Mouse (Mus musculus) cerebellum, postnatal 25 days (tissue): ENCODE results near the gene Clasp1.
"Not testable (repeated sequence)": the region's sequence is repeated elsewhere in the genome, so short reads cannot be mapped to it uniquely, and the experiment has no call there.

Experiments
- DNase-seq, 2 experiments: peaks; one replicate each; pipeline ENCODE4 v3.0.0; 2021; ENCODE audit warnings: mixed read lengths in 2 of 2

The Clasp1 gene

DNA sequence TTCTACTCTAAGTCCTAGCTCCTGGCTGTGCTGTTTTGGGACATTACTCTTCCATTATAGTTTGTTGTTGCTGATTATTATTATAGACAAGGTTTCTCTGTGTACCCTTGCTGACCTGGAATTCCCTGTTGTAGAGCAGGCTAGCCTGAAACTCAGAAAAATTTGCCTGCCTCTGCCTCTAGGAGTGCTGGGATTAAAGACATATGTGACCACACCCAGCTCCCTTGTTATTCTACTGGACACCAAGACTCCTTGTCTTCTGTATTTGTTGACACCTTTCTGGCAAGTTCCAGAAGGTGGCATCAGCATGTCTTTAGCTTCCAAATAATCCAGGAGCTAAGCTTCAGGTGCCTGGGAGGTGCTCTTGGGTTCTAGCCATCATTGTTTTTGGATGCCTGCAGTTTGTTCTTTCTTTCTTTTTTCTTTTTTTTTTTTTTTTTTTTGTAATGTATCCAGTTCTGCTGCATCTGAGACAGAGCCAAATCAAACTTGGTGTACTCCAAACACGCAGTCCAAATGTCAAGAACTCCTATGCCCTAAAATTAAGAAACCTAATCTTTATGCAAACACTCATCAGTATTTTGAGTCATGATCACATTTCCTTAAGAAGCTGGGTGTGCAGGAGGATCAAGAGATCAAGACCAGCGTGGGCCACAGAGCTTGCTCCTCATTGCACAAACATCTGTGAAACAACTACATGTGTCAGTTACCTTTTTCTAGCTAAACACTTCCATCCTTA is 208.8 kb downstream of the Clasp1 start:
- DNase-seq, result no peak

DNA sequence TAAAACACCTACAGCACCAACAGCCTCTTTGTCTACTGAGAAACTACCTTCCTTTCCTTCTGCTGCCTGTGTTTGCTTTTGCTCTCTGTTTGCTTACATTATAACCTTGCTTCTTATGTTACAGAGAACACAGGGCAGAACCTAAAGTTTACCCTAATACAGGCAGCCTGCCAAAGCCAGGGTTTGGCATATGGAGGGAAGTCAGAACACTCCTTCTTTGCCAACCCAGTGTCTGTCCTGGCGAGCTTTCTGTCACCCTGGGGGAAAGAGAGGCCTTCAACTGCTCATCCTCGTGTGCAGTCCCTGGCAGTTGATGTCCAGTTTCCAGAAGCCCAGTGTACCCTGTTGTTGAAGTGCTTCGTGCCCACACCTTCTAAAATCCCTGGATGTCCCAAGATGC is 209.5 kb downstream of the Clasp1 start:
- peak; percentile 74 to 83 for DNase-seq

DNA sequence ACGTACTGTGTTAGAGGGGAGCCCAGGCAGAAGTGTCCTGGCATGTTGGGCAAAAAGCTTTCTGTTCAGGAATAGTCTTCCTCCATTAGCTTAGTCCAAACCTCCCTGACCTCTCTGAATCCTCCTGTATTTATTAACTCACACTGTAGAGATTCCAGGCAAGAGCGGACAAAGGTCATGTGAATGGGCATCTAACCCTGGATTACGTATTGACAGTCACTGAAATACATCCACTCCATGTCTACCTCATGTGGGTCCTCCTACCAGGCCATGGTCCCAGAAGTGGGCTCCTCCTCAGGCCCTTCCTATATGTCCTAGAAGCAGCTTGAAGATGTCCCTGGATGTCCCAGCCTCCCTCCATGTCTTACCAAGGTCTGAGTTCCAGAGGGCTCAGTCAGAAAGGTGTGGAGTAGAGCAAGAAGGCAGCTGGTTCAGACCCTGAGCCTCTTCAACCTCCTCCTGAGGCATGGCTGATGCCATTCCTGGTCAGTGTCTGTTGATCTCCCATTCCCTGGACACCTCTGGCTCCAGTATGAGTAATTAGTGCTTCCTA is 224.8 kb downstream of the Clasp1 start:
- DNase-seq, result no peak

- not testable (repeated sequence) for DNase-seq
These were observed 232.2 kb downstream of the Clasp1 start for GRCm38 (mm10) chr1:118621055-118621454.

- DNase-seq, result no peak
These were observed 234.0 kb downstream of the Clasp1 start for GRCm38 (mm10) chr1:118622857-118623256.

DNA sequence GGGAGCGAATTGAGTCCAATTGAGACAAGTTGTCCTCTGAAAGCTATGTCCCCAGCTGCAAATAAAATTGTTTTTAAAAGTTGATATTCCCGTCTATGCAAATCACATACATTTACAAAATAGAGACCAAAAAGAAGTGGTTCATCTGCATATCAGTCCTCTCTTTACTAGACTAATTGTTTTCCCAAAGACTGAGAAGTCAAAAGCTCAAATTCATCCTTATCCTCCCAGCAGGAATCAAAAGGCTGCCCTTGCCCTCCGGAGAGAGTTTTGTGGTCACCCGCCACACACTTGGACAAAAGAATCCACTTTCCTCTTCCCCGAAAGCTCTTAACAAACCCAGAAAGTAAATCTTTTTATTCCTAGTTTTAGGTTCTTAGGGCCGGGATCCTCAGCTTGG is 236.6 kb downstream of the Clasp1 start:
- no peak for DNase-seq

DNA sequence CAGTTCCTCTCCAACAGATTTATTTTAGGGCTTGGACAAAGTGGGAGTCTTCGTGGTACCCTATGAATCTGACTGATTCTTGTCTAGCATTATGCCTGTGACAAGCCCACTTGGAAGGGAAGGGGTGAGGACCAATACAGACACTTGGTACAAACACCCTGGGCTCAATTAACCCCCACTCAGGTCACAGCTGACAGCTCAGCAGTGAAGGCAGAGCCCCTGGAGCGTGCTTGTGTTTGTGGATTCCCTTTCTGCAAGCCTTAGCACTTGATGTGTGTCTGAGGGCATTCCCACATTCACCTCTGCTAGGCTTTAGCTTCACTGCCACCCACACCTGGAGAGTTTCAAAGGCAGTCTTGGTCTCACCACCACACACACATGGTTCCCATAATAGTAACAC is 237.1 kb downstream of the Clasp1 start:
- DNase-seq, result no peak

DNA sequence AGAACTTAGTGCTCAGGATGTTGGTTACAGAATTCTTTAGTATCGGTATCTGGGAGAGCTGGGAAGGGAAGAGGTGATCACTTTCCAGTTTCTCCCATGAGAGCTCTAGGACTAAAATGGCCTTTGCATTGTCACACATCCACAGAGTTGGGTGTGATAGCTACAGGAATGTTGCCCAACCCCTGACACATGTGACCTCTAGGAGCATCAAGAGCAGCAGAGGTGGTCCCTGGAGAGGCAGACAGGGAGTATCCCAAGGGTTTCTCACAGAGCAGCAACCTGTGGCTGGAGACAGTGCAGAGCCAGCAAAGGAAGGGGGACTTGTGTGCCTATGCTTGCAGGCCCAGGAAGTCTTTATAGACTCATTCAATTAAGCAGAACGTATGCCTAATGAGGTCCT is 237.6 kb downstream of the Clasp1 start:
- no peak for DNase-seq

- peak; percentile 67 to 83 for DNase-seq
These were observed 239.1 kb downstream of the Clasp1 start, which contains the start of gene Tfcp2l1 for GRCm38 (mm10) chr1:118627781-118628464. Tfcp2l1 (plus strand) TSS chr1:118627945.

GRCm38 (mm10) chr1:118633415-118633980 is 244.6 kb downstream of the Clasp1 start:
- no peak for DNase-seq

DNA sequence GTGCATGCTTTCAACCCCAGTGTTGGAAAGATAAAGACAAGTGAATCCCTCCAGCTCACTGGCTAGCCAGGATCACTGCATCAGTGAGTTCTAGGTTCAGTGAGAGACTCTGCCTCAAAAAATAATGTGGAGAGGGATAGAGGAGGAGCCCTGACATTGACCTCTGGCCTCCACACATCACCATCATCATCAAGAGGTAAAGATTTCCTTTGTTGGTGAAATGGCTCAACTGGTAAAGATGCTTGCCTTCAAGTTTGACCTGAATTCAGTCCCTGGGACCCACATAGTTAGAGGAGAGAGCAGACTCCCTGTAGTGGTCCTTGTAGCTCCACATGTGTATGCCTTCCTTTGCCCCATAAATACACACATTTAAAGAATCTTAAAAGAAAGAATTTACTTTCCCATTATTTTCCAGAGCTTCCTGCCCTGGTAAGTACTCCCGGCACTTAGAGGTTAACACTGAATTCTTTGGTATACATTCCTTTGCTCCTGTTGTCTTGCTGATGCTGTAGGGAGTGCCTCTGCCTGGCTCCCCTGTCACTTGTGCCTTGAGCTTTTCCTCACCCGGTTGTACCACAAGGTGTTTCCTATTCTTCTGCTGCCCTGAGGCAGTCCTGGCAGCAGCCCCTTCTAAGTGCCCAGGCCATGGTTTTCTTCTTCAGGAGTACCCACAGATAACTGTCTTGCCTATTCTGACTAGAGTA is 253.6 kb downstream of the Clasp1 start:
- no peak for DNase-seq

GRCm38 (mm10) chr1:118643138-118643979 is 254.5 kb downstream of the Clasp1 start:
- DNase-seq, result no peak

GRCm38 (mm10) chr1:118645701-118646100 is 256.8 kb downstream of the Clasp1 start:
- DNase-seq, result no peak

- DNase-seq, result no peak
These were observed 259.2 kb downstream of the Clasp1 start for GRCm38 (mm10) chr1:118648015-118648414.

DNA sequence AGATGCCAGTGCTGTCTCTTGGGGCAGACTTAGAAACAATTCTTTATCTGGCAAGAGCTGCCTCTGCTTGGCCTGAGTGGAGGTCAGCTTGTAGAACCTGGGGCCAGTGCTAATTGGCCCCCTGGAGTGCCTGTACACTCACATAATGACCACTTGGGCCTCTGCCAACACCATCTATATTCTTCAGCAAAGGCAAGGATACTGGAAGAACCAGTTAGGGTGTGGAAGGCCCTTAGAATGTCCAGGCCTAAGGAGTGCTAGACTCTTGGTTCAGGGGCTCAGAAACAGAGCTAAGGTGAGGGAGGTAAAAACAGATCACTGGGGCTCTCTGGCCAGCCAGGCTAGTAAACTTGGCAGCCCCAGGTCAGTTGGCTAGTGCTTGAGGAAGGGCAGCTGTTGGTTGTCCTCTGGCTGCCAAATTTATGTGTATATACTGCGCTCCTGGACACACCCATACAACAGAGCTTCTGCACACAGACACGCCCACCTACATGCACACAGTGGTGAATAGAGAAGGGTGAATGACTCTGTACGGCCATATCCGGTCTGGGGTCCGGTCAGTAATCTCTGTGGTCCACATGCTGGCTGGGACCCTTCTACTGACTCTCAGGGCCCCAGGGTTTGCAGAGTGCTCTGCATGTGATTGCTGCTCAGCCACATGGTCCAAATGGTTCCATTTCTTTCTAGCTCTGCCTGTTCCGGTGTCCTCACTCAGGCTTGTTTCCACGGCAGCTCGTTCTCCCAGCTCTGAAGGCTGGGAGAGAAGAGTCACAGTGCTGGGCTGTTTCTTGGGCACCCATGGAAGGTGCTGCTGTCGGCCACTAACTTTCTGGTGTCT is 261.3 kb downstream of the Clasp1 start:
- DNase-seq, result no peak

- no peak for DNase-seq
These were observed 261.9 kb downstream of the Clasp1 start for GRCm38 (mm10) chr1:118650771-118651080.

DNA sequence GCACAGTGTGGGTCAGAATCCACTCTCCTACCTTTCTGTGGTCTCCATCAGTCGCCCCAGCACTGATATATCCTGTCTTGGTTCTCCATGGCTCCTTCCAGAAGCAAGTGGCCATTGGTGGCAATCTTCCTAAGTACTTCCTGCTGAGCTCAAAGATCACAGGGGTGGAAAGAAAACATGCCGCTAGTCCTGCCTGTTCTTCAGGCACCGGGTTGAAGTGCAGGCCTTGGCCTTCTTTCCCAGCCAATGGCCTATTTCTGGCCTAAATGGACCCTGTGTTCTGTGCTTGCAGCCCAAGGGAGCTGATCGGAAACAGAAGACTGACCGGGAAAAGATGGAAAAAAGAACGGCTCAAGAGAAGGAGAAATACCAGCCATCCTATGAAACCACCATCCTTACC is 269.9 kb downstream of the Clasp1 start:
- DNase-seq, result no peak

- DNase-seq, result no peak
These were observed 272.1 kb downstream of the Clasp1 start for GRCm38 (mm10) chr1:118660880-118661465.
